In genomic region chr9:83796875-83797274, GRCm38 (mm10) we compare ENCODE assay signal across 26 mouse cellular contexts. TPM values are rescaled to one million over a fixed set of nuclear protein-coding genes. Genes with fewer than 3 reads are reported as not detected.
"Had no signal": no experiment of that assay in that cellular context is flagged by ENCODE, and none has a peak within 500 bp of the region (broad histone marks: within the 10 kb centered on the region; RNA-seq: fewer than 3 reads in every experiment).

No protein-coding gene starts in this region.

- H3K36me3 ChIP-seq: heart, embryonic 10.5 days; heart, embryonic 12.5 days; hindbrain, embryonic 10.5 days; hindbrain, embryonic 12.5 days; hindbrain, embryonic 15.5 days; kidney, embryonic 15.5 days; limb, embryonic 15.5 days; liver, embryonic 12.5 days had no signal

- H3K27me3 ChIP-seq: hindbrain, embryonic 12.5 days; hindbrain, embryonic 15.5 days; kidney, embryonic 15.5 days; limb, embryonic 13.5 days; limb, embryonic 15.5 days; liver, embryonic 12.5 days had no signal

- DNase-seq: gastrocnemius, adult 2 months; gastrocnemius, postnatal 10 days; gastrocnemius, postnatal 25 days; heart, adult 18-20 months; heart, postnatal 10 days; heart, postnatal 4 days; kidney, adult 11 months; kidney, adult 2 months; kidney, adult 9 months; kidney, postnatal 14 days; kidney, postnatal 36 days; layer of hippocampus, adult 9-11 months; layer of hippocampus, postnatal 36 days had no signal

- H3K4me1 ChIP-seq: heart, embryonic 10.5 days; heart, embryonic 12.5 days; hindbrain, embryonic 10.5 days; hindbrain, embryonic 12.5 days; kidney, embryonic 15.5 days; limb, embryonic 13.5 days; limb, embryonic 15.5 days; liver, embryonic 12.5 days had no signal

- H3K27ac ChIP-seq: gastrocnemius, adult 2 months; heart, embryonic 10.5 days; hindbrain, embryonic 10.5 days; hindbrain, embryonic 12.5 days; hindbrain, embryonic 15.5 days; hindbrain, postnatal 0 days; kidney, embryonic 15.5 days; kidney, postnatal 0 days; limb, embryonic 13.5 days; limb, embryonic 15.5 days; liver, embryonic 12.5 days had no signal

- H3K4me3 ChIP-seq: gastrocnemius, adult 2 months; heart, embryonic 10.5 days; heart, embryonic 12.5 days; hindbrain, embryonic 10.5 days; hindbrain, embryonic 12.5 days; hindbrain, embryonic 15.5 days; kidney, embryonic 15.5 days; limb, embryonic 13.5 days; limb, embryonic 15.5 days; liver, embryonic 12.5 days had no signal

RNA-seq across cellular contexts. Expression of gene Elovl4, which starts 9.2 kb away (rescaled TPM):
- total RNA-seq: granulocyte monocyte progenitor cell, adult 5-6 weeks; liver, adult 2 months had no signal
- polyA plus RNA-seq: liver, adult 2 months had no signal

RNA-seq across cellular contexts. Expression of gene Ttk, which starts 37.6 kb away (rescaled TPM):
- polyA plus RNA-seq: liver, adult 2 months had no signal
